Mouse (Mus musculus) neutrophil, adult 65 days (primary cell): ENCODE measurements around the gene Col4a3. TPM values are rescaled to one million over a fixed set of nuclear protein-coding genes. Genes with fewer than 3 reads are reported as not detected.

Source experiments
- total RNA-seq: library from RNA; stranded (reverse); gene quantifications from 2 replicates; pipeline ENCODE4 v1.2.4, GENCODE M21; 2023

Col4a3 gene
- total RNA-seq = not detected in 2 replicates

DNA sequence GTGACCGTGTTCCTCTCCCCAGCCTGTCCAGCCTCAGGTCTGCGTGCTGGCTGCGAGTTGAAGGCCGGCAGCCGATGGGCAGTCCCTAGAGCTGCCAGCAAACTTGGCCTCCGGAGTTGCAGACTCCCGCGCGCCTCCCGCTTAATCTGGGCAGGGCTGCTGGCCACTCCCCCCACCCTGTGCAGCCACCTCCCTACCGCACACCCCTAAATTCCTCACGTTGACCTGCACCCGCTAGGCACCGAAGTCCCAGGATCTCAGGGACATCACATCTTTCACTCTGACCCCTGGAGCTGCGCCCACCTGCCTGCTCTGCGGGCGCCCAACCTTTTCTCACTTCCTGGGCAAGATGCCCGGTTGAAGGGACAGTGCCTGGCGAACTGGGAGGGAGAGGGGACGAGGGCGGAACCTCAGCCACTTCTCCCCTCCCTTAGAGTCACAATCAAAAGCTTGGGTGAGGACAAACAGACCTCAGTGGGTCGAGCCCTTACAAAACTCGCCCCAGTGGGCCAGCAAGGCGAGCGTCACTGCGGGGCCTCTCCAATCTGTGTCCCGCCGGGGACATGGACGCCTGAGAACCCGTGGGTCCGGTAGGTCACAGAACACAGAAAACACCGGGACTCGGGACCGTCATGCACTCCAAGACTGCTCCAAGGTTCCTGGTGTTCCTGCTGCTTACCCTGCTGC lies at the start of gene Col4a3, which contains the start of gene Col4a4:
Col4a3 (plus strand) TSS at position 209 of the 687 bp plus-strand sequence.
Col4a4 (minus strand) TSS at position 137 of the 687 bp plus-strand sequence.

DNA sequence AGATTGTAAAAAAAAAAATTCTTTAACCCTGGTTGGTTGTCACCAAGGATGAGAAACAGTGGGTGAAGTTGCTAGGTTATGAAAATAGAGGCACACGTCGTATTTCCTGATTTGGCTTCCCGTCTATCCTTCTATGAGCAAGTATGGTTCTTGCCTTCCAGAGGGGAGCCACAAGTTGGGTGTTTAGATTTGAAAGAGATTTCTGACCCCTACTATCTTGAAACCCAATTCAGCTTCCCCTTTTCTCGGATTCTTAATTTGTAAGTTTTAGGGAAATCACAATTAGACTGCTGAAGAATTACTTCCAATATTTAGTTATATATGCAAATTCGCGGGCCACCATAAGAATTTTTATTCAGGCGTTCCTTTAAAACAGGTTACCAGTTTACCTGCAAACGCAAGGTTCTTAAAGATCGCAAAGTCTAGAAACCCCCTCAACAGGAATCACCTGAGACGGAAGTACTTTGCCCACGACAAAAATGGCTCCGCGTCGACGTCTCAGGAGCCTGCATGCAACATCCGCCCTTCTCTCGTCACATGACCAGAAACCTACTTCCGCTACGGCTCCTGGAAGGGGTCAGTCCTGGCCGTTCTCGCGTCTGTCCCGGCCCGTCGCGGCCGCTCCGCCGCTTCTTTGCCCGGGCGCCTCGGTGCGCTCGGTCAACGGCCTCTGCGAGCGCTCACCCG lies 137.8 kb downstream of the Col4a3 start, which contains the start of gene Mff:
Mff (plus strand) TSS at position 552 of the 687 bp plus-strand sequence.

DNA sequence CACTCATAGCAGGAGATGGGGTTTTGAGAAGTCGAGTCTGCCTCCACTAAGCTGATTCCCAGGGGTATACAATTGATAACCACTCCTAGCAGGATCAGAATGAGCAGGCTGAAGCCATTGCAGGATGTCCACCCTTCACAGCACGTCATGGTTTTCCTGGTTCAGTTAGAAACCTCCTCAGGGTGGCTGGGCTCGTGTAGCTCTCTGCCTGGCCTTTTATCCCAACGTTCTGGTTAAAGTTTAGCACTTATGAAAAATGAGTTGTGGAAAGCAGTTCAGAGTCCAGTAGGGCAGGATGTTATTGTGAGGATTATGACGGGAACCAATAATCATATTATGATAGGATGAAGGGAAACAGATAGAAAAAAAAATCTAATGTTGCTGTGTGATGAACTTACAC lies 181.5 kb downstream of the Col4a3 start, which contains the start of gene Tm4sf20:
Tm4sf20 (minus strand) TSS at position 193 of the 400 bp plus-strand sequence.

DNA sequence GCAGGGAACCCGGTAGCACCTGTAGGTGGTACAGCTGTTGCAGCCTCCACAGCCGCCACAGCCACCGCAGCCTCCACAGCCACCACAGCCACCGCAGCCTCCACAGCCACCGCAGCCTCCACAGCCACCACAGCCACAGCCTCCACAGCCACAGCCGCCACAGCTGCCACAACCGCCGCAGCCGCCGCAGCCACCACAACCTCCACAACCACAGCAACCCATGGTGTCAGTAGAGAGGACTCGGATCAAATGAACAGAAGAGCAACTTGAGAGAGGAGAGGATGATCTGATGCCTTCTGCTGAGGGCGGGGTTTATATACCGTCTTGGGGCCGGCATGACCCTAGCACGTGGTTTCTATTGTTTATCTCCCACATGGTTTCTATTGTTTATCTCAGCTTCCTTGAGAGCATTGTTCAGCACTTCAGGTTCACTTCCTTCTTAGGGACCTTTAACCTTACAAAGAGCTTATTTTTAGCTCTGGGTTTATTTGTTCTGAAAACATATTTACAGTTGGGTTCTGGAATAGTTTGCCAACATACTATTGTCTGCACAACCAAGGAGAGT lies 184.4 kb downstream of the Col4a3 start, which contains the start of gene Gm47791:
Gm47791 (minus strand) TSS at position 222 of the 565 bp plus-strand sequence.

Other genes with a start within 250 kb of the Col4a3 start
- not detected in 2 replicates for gene Col4a4, start 72 bp upstream of the Col4a3 start, total RNA-seq
- 110 and 118 TPM in 2 replicates for gene Mff, start 138.0 kb downstream of the Col4a3 start, total RNA-seq
- gene Tm4sf20, start 181.5 kb downstream of the Col4a3 start, total RNA-seq = not detected in 2 replicates
- gene Gm47791, start 184.3 kb downstream of the Col4a3 start, total RNA-seq = not detected in 2 replicates